Mouse (Mus musculus) limb, embryonic 14.5 days (tissue): ENCODE measurements around the gene Sptb. TPM values are rescaled to one million over a fixed set of nuclear protein-coding genes. Genes with fewer than 3 reads are reported as not detected.
A peak's percentile ranks its signal among the peaks of the same experiment; 100 is the strongest.

ENCODE experiments used
- ATAC-seq: fragments of 200-750 bp; cut with Nextera tagmentation; 2 replicates; pipeline ENCODE4 v1.8.0; 2017; ENCODE audit warnings: low read depth, moderate number of reproducible peaks, moderate TSS enrichment; ENCODE audit not compliant: low FRiP score
- DNase-seq: peaks from one replicate; pipeline ENCODE4 v3.0.0-alpha.2; 2015; ENCODE audit warnings: low spot score
- H3K27ac ChIP-seq: fragments of 300-500 bp; sonication (generic); replicated peaks from 2 replicates; pipeline ENCODE4 v1.5.1; 2014; ENCODE audit warnings: low read depth, mild to moderate bottlenecking, low read length, moderate library complexity, mixed read lengths
- H3K27me3 ChIP-seq: fragments of 300-500 bp; sonication (generic); 2 replicates; pipeline ENCODE4 v1.6.1; 2014; ENCODE audit warnings: low read length, mixed read lengths; ENCODE audit not compliant: control insufficient read depth, insufficient read depth
- H3K36me3 ChIP-seq: fragments of 300-500 bp; sonication (generic); 2 replicates; pipeline ENCODE4 v1.6.1; 2014; ENCODE audit warnings: mild to moderate bottlenecking, low read length, moderate library complexity, mixed read lengths; ENCODE audit not compliant: control insufficient read depth, insufficient read depth
- H3K4me1 ChIP-seq: fragments of 300-500 bp; sonication (generic); 2 replicates; pipeline ENCODE4 v1.6.1; 2014; ENCODE audit warnings: antibody characterized with exemption, low read length, mixed read lengths; ENCODE audit not compliant: control insufficient read depth, insufficient read depth
- H3K4me2 ChIP-seq: fragments of 300-500 bp; sonication (generic); replicated peaks from 2 replicates; pipeline ENCODE4 v1.6.1; 2014; ENCODE audit warnings: low read depth, mild to moderate bottlenecking, low read length, moderate library complexity; ENCODE audit not compliant: severe bottlenecking
- H3K4me3 ChIP-seq: fragments of 300-500 bp; sonication (generic); replicated peaks from 2 replicates; pipeline ENCODE4 v1.5.1; 2014; ENCODE audit warnings: low read length
- H3K9ac ChIP-seq: fragments of 300-500 bp; sonication (generic); 2 replicates; pipeline ENCODE4 v1.6.1; 2014; ENCODE audit warnings: mild to moderate bottlenecking, low read depth, low read length, moderate library complexity; ENCODE audit not compliant: severe bottlenecking
- H3K9me3 ChIP-seq: fragments of 300-500 bp; sonication (generic); 2 replicates; pipeline ENCODE4 v1.6.1; 2016; ENCODE audit warnings: low read length; ENCODE audit not compliant: control insufficient read depth
- POLR2A ChIP-seq: fragments of 200-500 bp; IDR thresholded peaks from 2 replicates; pipeline ENCODE4 v1.8.0; 2012; ENCODE audit warnings: inconsistent platforms, mild to moderate bottlenecking, moderate library complexity, borderline replicate concordance; ENCODE audit not compliant: insufficient read depth, insufficient read length; ENCODE audit errors: extremely low read depth
- WGBS: fragments of 180-500 bp; shearing (Covaris S2); extraction: QIAGEN DNeasy Blood & Tissue Kit; methylation state at CpG from one replicate; pipeline ENCODE4 v1.1.7; 2014; 5-methylcytosine and 5-hydroxymethylcytosine counted together
- polyA plus RNA-seq, 2 experiments: library from polyadenylated mRNA; depleted of rRNA in 1 of 2; stranded (reverse) in 1 of 2; unstranded in 1 of 2; fragments of >200 nt; fragmentation: Nextera tagmentation in 1 of 2; extraction: Ambion mirVana in 1 of 2; gene quantifications; 2 replicates each; pipeline versions ENCODE4 v1.2.1 to v1.2.3; 2012 to 2014

Gene Sptb
- polyA plus RNA-seq, 2 experiments: 1.3 to 1.5 TPM

- no peak overlapping the region for H3K9ac ChIP-seq
- H3K27ac ChIP-seq: no peak overlapping the region
- no peaks in the 10 kb centered on the region for H3K27me3 ChIP-seq
- H3K4me2 ChIP-seq: no peak overlapping the region
- ATAC-seq (no peak), DNase-seq (peak; percentile 45)
- no peaks in the 10 kb centered on the region for H3K9me3 ChIP-seq
- no peak for TF ChIP-seq POLR2A
- H3K36me3 ChIP-seq: no peaks in the 10 kb centered on the region
- 58% methylated on average over 16 of the region's 16 CpGs for WGBS
- no peak overlapping the region for H3K4me3 ChIP-seq
- H3K4me1 ChIP-seq: 0 out of 2 replicates have a peak, but pooled peaks cover 2% of the 10 kb centered on the region
These were observed 60.3 kb downstream of the Sptb start for GRCm38 (mm10) chr12:76649708-76650687.

GRCm38 (mm10) chr12:76645222-76646110, 64.9 kb downstream of the Sptb start:
- Histone ChIP-seq H3K4me2 (no peak overlapping the region), H3K4me1 (peaks cover 8% of the 10 kb centered on the region; the same call in 1 of the 2 replicates), H3K9ac (no peak overlapping the region), H3K36me3 (no peaks in the 10 kb centered on the region), H3K27me3 (no peaks in the 10 kb centered on the region), H3K9me3 (no peaks in the 10 kb centered on the region), H3K4me3 (no peak overlapping the region), H3K27ac (no peak overlapping the region)
- WGBS: 35% methylated on average over 23 of the region's 23 CpGs
- TF ChIP-seq POLR2A: no peak
- DNase-seq (no peak), ATAC-seq (no peak)

GRCm38 (mm10) chr12:76643679-76644078, 66.7 kb downstream of the Sptb start:
- no peaks in the 10 kb centered on the region for H3K36me3 ChIP-seq
- peaks cover 8% of the 10 kb centered on the region; the same call in 1 of the 2 replicates for H3K4me1 ChIP-seq
- no peak for DNase-seq
- H3K9me3 ChIP-seq: no peaks in the 10 kb centered on the region
- WGBS: 77% methylated on average over 8 of the region's 8 CpGs
- no peak overlapping the region for H3K4me2 ChIP-seq
- ATAC-seq: no peak
- no peak overlapping the region for H3K9ac ChIP-seq
- no peaks in the 10 kb centered on the region for H3K27me3 ChIP-seq
- H3K27ac ChIP-seq: no peak overlapping the region
- no peak overlapping the region for H3K4me3 ChIP-seq
- TF ChIP-seq POLR2A: no peak

GRCm38 (mm10) chr12:76642616-76643015, 67.7 kb downstream of the Sptb start:
- Histone ChIP-seq H3K9me3 (no peaks in the 10 kb centered on the region), H3K4me3 (no peak overlapping the region), H3K9ac (no peak overlapping the region), H3K4me1 (peaks cover 8% of the 10 kb centered on the region; the same call in 1 of the 2 replicates), H3K36me3 (no peaks in the 10 kb centered on the region), H3K27me3 (no peaks in the 10 kb centered on the region), H3K27ac (no peak overlapping the region), H3K4me2 (no peak overlapping the region)
- no peak for TF ChIP-seq POLR2A
- 72% methylated on average over 4 of the region's 4 CpGs for WGBS
- DNase-seq: no peak
- no peak for ATAC-seq

- no peaks in the 10 kb centered on the region for H3K9me3 ChIP-seq
- peaks cover 8% of the 10 kb centered on the region; the same call in 1 of the 2 replicates for H3K4me1 ChIP-seq
- H3K4me3 ChIP-seq: no peak overlapping the region
- DNase-seq: no peak
- no peak overlapping the region; the same call in 1 of the 2 replicates for H3K9ac ChIP-seq
- 17% methylated on average over 8 of the region's 8 CpGs for WGBS
- no peaks in the 10 kb centered on the region for H3K27me3 ChIP-seq
- no peaks in the 10 kb centered on the region for H3K36me3 ChIP-seq
- ATAC-seq: no peak
- no peak for TF ChIP-seq POLR2A
- no peak overlapping the region for H3K4me2 ChIP-seq
- no peak overlapping the region for H3K27ac ChIP-seq
These were observed 69.7 kb downstream of the Sptb start for GRCm38 (mm10) chr12:76640620-76641019.
